Mouse (Mus musculus): ENCODE data around the gene Ift140. TPM values are rescaled to one million over a fixed set of nuclear protein-coding genes. Genes with fewer than 3 reads are reported as not detected.

Gene Ift140
- 1 to 10 TPM; 3.5 to 6.3 (median 4.5) TPM for total RNA-seq (2022)

DNA sequence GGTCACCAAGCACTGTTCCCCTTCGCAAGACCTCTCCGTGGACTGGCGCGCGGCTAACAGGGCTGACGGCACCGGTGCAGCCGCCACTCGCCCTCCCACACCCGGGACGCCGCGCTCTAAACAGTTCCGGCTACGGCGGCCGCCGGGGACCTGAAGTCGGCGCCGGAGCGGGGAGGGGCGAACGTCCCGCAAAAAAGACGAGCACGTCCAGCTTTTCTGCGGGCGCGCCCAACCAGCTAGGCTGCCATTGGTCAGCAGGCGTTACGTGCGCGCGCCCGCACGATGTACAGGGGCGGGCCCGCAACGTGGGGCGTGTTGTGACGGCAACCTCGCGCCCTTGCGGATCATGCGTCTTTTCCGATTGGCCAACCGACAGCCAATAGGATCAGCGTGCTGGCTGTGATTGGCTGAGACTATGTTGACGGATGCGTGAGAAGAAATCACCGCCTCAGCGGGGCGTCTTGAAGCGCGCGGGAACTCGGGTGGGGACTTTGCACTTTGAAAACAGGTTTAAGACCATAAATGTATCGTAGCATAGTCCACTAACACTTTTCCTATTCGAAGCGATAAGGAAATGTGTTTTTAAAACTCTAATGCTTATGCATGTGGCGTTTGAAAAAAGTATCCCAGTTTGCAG is at the start of gene Ift140, which contains the start of gene Cramp1l:
Gene Ift140 (plus strand): TSS at position 431 of the 637 bp plus-strand sequence.
Gene Cramp1l (minus strand): TSS at position 134 of the 637 bp plus-strand sequence.
- peak; percentile 99 for DNase-seq (ENCODE audit: low spot score)

DNA sequence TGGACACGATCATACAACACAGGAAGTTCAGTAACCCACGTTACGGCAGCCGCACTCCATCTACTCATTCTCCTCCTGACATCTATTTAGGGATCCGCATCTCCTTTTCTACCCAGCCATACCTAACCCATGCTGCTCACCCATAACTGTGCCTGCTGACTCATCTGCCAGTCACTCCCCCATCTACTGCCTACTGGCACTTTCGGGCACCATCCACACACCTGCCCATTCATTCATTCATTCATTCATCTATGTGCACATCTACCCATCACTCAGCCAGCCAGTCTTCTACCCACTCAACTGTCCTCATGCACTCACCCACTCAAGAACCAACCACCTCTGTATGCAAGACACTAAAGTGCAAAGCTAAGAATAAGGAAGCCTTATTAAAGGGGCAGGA is 28.7 kb upstream of the Ift140 start:
- DNase-seq (ENCODE audit: low spot score), result no peak

DNA sequence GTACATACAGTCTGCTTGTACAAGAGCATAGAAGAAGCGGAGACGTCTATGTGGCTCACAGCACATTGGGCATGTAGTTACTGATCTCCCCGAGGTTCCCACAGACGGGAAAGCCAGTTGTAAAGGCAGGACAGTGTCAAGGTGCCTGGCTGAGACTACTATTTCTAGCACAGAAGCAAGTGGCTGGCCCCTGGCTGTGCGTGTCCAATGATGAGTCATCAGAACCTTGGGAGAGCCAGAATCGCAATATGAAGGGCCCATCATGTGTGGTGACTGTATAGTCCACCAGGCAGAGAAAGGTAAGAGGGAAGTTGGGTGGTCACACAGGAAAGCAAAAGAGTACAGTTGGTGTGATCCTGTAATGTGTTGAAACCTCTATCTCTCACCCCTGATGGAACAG is 21.2 kb upstream of the Ift140 start:
- no peak for DNase-seq (ENCODE audit: low spot score)

GRCm38 (mm10) chr17:25005102-25005501 is 10.8 kb upstream of the Ift140 start:
- no peak for DNase-seq (ENCODE audit: low spot score)

DNA sequence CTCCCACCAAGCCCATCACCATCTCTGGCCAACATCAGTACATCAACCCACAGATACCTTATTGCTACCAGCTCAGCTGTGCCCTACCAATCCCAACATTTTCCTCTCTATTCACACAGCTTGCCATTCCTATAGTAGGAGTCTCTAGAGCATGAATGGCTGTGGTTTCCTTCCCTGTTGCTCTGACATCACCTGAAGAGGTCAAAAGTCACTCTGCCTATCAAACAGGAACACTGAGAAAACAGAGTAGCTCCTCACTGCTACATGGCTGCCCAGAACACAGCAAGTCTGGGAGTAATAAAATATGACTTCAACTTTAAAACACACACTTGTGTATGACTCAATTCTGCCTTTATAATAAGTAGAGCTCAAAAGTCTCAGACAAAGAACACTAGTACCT is 8.4 kb upstream of the Ift140 start:
- DNase-seq (ENCODE audit: low spot score), result no peak

GRCm38 (mm10) chr17:25013606-25014501 is 2.0 kb upstream of the Ift140 start:
- peak; percentile 33 for DNase-seq (ENCODE audit: low spot score)

DNA sequence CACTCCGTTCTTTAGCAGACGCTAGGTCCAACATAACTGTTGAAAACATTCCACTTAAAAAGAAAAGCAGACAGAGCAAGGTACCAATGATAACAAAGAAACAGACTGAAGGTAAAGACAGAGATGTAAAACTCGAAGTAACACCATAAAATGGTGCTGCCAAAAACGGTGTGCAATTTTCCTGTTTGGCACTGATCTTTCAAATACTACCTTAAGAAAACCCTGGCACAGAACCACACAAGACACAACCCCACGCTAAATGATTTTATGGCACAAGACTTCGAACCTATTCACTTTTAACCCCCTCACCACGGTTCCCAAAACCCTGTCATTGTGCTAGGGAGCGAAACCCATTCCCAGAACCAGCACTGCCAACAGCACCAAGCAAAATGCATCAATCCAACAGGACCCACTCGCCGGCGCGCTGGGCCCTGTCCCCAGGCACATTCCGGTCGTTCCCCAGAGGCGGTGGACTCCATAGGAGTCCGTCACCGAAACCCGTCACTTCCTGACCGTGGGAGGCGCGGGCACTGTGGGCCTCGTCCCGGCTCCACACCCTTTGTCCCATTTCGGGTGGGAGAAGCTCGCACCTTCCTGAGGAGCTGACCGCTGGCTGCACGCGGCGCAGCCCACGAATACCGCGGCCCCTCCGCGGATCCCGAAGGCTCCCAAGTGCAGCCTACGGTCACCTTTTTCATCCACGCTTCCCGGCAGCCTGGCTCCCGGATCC is 879 bp upstream of the Ift140 start:
- peak; percentile 14 for DNase-seq (ENCODE audit: low spot score)

- peak; percentile 30 for DNase-seq (ENCODE audit: low spot score)
Measured at GRCm38 (mm10) chr17:25016292-25017132, 627 bp downstream of the Ift140 start.

DNA sequence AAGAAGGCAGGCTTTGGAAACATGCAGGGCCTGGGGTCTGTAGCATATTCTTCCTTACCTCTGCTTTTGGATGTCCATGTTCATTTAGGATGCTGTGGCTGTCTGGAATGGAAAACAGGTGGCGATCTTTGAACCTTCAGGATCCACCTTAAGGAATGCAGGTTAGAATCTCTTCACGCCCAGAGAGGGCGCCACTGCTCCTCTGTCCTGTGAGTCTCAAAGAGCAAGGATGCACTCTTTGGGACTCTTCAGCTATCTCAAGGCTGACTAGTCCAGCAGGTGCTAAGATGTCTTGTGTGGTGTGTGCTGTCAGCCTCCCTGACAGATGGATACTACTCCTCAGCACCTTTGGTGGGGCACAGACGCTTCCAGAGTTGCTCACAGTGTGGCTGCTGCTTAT is 20.3 kb downstream of the Ift140 start:
- no peak for DNase-seq (ENCODE audit: low spot score)

GRCm38 (mm10) chr17:25044879-25045278 is 29.0 kb downstream of the Ift140 start:
- no peak for DNase-seq (ENCODE audit: low spot score)

DNA sequence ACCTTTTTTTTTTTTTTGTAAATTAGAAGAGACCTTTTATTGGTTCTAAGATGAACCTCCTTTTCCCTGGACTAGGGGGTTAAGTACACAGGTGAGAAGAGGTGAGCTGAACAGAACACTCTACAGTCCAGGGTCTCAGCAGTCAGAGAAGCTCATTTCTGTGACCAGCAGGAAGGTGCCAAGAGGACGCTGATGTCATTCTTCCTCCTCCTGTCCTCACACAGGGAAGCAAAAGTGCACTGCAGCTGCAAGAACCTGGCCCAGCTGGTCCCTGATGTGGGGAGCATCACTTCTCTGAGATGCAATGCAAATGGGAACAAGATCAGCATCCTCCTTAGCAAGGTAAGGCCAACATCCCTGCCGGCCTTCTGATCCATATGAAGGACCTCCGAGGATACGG is 29.4 kb downstream of the Ift140 start:
- DNase-seq (ENCODE audit: low spot score), result no peak

GRCm38 (mm10) chr17:25047143-25047542 is 31.3 kb downstream of the Ift140 start:
- DNase-seq (ENCODE audit: low spot score), result no peak

DNA sequence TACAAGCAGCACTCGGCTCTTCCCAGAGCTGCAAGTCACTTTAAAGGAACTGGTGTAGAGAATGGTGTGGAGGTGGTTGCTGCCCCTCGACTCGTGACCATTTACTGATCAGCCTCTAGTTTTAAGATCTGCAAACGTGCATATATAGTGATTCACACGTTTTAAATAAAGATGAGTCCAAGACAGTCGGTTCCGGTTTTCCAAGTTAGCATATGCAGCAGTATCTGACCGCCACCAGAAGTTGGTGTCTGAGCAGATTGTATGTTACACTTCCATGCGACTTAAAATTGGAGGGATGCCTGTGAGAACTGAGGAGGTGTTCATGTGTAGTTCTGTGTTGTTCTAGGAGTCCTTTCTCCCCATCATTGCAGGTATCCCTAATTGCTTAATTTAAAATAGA is 37.4 kb downstream of the Ift140 start:
- no peak for DNase-seq (ENCODE audit: low spot score)

DNA sequence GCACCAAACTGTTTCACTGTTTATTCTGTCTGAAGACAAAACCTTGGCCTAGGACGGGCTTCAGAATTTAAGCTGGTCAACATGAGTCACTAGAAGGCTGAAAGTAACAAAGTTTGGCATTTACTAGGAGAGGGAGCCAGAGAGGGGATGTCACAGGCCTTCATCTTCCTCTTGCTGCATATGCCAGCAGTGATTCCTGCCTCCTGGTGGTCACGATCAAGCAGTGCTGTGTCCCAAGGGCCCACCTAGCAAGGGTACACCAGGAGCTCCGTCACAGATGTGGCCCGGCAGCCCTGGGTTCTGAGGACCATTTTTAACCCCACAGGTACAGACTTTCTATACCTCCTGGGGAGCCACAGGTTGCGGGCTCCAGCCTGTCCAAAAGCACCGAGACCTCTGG is 41.2 kb downstream of the Ift140 start:
- DNase-seq (ENCODE audit: low spot score), result no peak

DNA sequence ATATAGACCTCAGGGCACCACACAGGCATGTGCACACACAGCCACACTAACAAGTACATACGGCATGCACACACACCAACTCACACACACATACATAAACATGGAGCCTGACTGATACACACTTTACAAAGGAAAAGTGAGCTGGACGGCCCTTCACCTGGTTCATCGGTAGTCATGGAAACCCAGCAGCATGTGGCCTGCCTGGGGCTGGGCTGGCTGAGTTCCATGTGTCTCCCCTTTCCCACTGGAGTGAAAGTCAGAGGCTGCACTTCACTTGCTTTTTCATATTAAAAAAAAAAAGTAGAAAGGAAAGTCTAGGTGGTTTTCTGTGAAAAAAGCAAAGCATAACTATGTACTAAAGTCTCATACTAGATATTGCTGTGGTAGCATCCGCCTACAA is 47.4 kb downstream of the Ift140 start:
- DNase-seq (ENCODE audit: low spot score), result no peak

GRCm38 (mm10) chr17:25063872-25064271 is 48.0 kb downstream of the Ift140 start:
- DNase-seq (ENCODE audit: low spot score), result no peak

DNA sequence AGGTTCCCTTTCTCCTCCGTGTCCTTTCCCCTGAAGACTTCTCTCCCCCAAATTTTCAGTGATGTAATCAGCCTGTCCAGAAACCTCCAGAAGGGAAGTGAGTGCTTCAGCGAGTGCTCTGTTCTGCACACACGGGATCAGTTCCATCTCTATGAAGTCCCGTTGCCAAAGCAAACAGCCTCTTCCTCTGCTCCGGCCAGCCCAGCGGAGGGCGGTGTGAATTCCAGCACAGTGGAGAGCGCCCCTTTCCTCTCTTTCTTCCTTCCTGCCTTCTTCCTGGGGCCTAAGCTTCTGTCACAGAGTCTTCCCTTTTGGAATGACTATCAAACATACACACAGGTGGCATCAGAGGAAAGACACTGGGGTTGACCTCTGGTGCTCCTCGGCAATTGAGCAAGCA is 48.5 kb downstream of the Ift140 start:
- DNase-seq (ENCODE audit: low spot score), result peak; percentile 91

DNA sequence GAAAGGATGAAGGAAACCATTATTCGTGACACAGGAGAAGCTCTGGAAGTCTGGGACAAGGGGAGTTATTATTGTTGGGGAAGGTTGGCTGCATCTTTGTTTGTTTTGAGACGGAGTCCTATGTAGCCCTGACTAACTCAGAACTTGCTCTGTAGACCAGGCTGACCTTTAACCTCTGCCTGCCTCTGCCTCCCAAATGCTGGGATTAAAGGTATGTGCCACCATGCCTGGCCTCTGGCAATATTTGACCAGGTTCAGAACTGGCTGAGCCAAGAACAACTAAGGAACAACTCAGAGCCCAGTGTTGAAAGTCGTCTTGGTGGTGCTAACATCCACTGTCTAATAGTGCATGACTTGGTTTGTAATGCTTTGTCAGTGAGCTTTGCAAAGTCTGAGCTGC is 49.3 kb downstream of the Ift140 start:
- no peak for DNase-seq (ENCODE audit: low spot score)

DNA sequence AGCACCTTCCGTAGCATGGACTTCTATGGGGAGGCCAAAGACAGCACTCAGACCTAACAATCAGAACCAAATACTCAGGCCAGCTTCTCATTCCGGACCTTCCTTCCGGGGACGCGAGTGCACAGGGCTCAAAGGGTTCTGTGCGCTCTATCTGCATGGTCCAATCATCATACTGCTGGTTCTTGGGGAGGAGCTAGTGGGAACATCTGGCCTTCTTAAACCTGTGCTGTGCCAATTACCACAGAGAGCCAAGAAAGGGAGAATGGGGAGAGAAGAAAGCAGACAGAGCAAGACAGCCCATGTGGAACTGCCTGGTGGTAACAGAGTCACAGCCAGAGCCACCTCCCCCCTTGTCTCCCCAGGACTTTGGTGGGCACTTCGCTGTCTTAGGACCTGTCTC is 50.7 kb downstream of the Ift140 start:
- DNase-seq (ENCODE audit: low spot score), result no peak

DNA sequence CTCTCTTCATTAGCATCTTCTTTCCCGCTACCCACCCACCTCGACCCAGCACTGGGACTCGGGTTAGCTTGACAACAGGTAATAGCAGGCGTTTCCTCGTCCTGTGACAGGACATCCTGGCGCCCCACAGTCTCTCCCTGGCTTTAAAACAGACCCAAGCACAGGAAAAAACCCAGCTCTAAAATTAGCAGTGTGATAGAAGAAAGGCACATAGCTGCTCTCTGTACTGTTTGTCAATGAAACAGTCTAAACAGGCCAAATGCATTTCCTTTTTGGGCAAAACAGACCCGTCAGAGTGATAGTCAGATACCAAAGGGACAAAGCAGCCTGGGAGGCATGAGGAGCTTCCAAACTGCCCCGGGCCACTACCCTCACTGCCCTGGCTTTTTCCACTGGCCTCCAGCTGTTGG is 51.6 kb downstream of the Ift140 start:
- peak; percentile 89 for DNase-seq (ENCODE audit: low spot score)

GRCm38 (mm10) chr17:25068690-25069089 is 52.8 kb downstream of the Ift140 start:
- no peak for DNase-seq (ENCODE audit: low spot score)
